Mouse (Mus musculus) midbrain, embryonic 12.5 days (tissue): ENCODE measurements around the gene Slc11a1. TPM values are rescaled to one million over a fixed set of nuclear protein-coding genes. Genes with fewer than 3 reads are reported as not detected.
"Not testable (repeated sequence)": the region's sequence is repeated elsewhere in the genome, so short reads cannot be mapped to it uniquely, and the experiment has no call there.

ENCODE experiments used
- ATAC-seq: fragments of 200-750 bp; cut with Nextera tagmentation; 2 replicates; pipeline ENCODE4 v1.8.0; 2017; ENCODE audit warnings: low read depth, moderate TSS enrichment, moderate library complexity; ENCODE audit not compliant: low FRiP score
- H3K27ac ChIP-seq: fragments of 300-500 bp; sonication (generic); replicated peaks from 2 replicates; pipeline ENCODE4 v1.5.1; 2016; ENCODE audit warnings: mild to moderate bottlenecking
- H3K27me3 ChIP-seq: fragments of 300-500 bp; sonication (generic); 2 replicates; pipeline ENCODE4 v1.6.1; 2016; ENCODE audit warnings: mild to moderate bottlenecking
- H3K36me3 ChIP-seq: fragments of 300-500 bp; sonication (generic); 2 replicates; pipeline ENCODE4 v1.6.1; 2016
- H3K4me1 ChIP-seq: fragments of 300-500 bp; sonication (generic); 2 replicates; pipeline ENCODE4 v1.6.1; 2016
- H3K4me2 ChIP-seq: fragments of 300-500 bp; sonication (generic); replicated peaks from 2 replicates; pipeline ENCODE4 v1.6.1; 2016; ENCODE audit warnings: mild to moderate bottlenecking, moderate library complexity
- H3K4me3 ChIP-seq: fragments of 300-500 bp; sonication (generic); 2 replicates; pipeline ENCODE4 v1.5.1; 2016; ENCODE audit warnings: mild to moderate bottlenecking
- H3K9ac ChIP-seq: fragments of 300-500 bp; sonication (generic); replicated peaks from 2 replicates; pipeline ENCODE4 v1.6.1; 2016; ENCODE audit warnings: mild to moderate bottlenecking, moderate library complexity
- H3K9me3 ChIP-seq: fragments of 300-500 bp; sonication (generic); 2 replicates; pipeline ENCODE4 v1.6.1; 2016; ENCODE audit warnings: mild to moderate bottlenecking
- WGBS: fragments of 180-500 bp; shearing (Covaris S2); methylation state at CpG from one replicate; pipeline ENCODE4 v1.1.7; 2016; 5-methylcytosine and 5-hydroxymethylcytosine counted together
- polyA plus RNA-seq: library from polyadenylated mRNA; unstranded; fragments of >200 nt; fragmentation: Nextera tagmentation; extraction: Ambion mirVana; gene quantifications from 2 replicates; pipeline ENCODE4 v1.2.1, GENCODE M21; 2016

Gene Slc11a1
- polyA plus RNA-seq, 1 experiment from 2014 or later = 2.4 TPM

- no peak overlapping the region for H3K9ac ChIP-seq
- 91% methylated on average over 9 of the region's 9 CpGs for WGBS
- no peak overlapping the region for H3K4me2 ChIP-seq
- H3K36me3 ChIP-seq = no peaks in the 10 kb centered on the region
- no peak for ATAC-seq
- H3K4me3 ChIP-seq = no peak overlapping the region
- H3K27ac ChIP-seq = no peak overlapping the region
- no peaks in the 10 kb centered on the region for H3K9me3 ChIP-seq
- H3K27me3 ChIP-seq = no peaks in the 10 kb centered on the region
- peaks cover 11% of the 10 kb centered on the region; the same call in 1 of the 2 replicates for H3K4me1 ChIP-seq
These were observed 35.1 kb upstream of the Slc11a1 start for GRCm38 (mm10) chr1:74339917-74340316.

- H3K27me3 ChIP-seq = no peaks in the 10 kb centered on the region
- peaks cover 11% of the 10 kb centered on the region; the same call in 1 of the 2 replicates for H3K4me1 ChIP-seq
- H3K9ac ChIP-seq = no peak overlapping the region
- ATAC-seq = no peak
- no peak overlapping the region for H3K27ac ChIP-seq
- WGBS = 93% methylated on average over 6 of the region's 6 CpGs
- H3K4me2 ChIP-seq = no peak overlapping the region
- H3K36me3 ChIP-seq = no peaks in the 10 kb centered on the region
- H3K9me3 ChIP-seq = no peaks in the 10 kb centered on the region
- no peak overlapping the region for H3K4me3 ChIP-seq
These were observed 34.6 kb upstream of the Slc11a1 start for GRCm38 (mm10) chr1:74340361-74340764.

- not testable (repeated sequence) for H3K9me3 ChIP-seq, H3K4me3 ChIP-seq, H3K27me3 ChIP-seq, H3K4me2 ChIP-seq, ATAC-seq, H3K36me3 ChIP-seq, H3K9ac ChIP-seq, H3K27ac ChIP-seq, H3K4me1 ChIP-seq
- 89% methylated on average over 4 of the region's 4 CpGs for WGBS
These were observed 34.0 kb upstream of the Slc11a1 start for GRCm38 (mm10) chr1:74340992-74341391.

- Histone ChIP-seq H3K4me3 (no peak overlapping the region), H3K9ac (no peak overlapping the region), H3K4me2 (no peak overlapping the region), H3K27me3 (no peaks in the 10 kb centered on the region), H3K9me3 (no peaks in the 10 kb centered on the region), H3K4me1 (peaks cover 9% of the 10 kb centered on the region; the same call in 1 of the 2 replicates), H3K36me3 (no peaks in the 10 kb centered on the region), H3K27ac (no peak overlapping the region)
- no peak for ATAC-seq
- WGBS = 89% methylated on average over 7 of the region's 7 CpGs
These were observed 33.1 kb upstream of the Slc11a1 start for GRCm38 (mm10) chr1:74341898-74342297.

- Histone ChIP-seq H3K4me1 (peaks cover 9% of the 10 kb centered on the region; the same call in 1 of the 2 replicates), H3K36me3 (0 out of 2 replicates have a peak, but pooled peaks cover under 1% of the 10 kb centered on the region), H3K9ac (no peak overlapping the region), H3K9me3 (no peaks in the 10 kb centered on the region), H3K4me3 (no peak overlapping the region), H3K4me2 (no peak overlapping the region), H3K27me3 (no peaks in the 10 kb centered on the region), H3K27ac (no peak overlapping the region)
- no peak for ATAC-seq
- WGBS = 93% methylated on average over 1 of the region's 1 CpGs
These were observed 32.7 kb upstream of the Slc11a1 start for GRCm38 (mm10) chr1:74342308-74342707.

- WGBS = 72% methylated on average over 5 of the region's 5 CpGs
- ATAC-seq = no peak
These were observed 31.8 kb upstream of the Slc11a1 start for GRCm38 (mm10) chr1:74343161-74343560.

GRCm38 (mm10) chr1:74344163-74344916 is 30.7 kb upstream of the Slc11a1 start:
- ATAC-seq = no peak
- no peak overlapping the region for H3K9ac ChIP-seq
- peaks cover 9% of the 10 kb centered on the region; the same call in 1 of the 2 replicates for H3K4me1 ChIP-seq
- no peaks in the 10 kb centered on the region for H3K9me3 ChIP-seq
- peaks cover 16% of the 10 kb centered on the region for H3K36me3 ChIP-seq
- 81% methylated on average over 11 of the region's 11 CpGs for WGBS
- no peak overlapping the region for H3K27ac ChIP-seq
- H3K4me3 ChIP-seq = no peak overlapping the region
- H3K27me3 ChIP-seq = no peaks in the 10 kb centered on the region
- H3K4me2 ChIP-seq = no peak overlapping the region

More at GRCm38 (mm10) chr1:74343161-74343560, 31.8 kb upstream of the Slc11a1 start:
- Histone ChIP-seq H3K4me1 (peaks cover 9% of the 10 kb centered on the region; the same call in 1 of the 2 replicates), H3K4me2 (no peak overlapping the region), H3K36me3 (0 out of 2 replicates have a peak, but pooled peaks cover 5% of the 10 kb centered on the region), H3K4me3 (no peak overlapping the region), H3K27me3 (no peaks in the 10 kb centered on the region), H3K9ac (no peak overlapping the region), H3K27ac (no peak overlapping the region), H3K9me3 (no peaks in the 10 kb centered on the region)

- no peak overlapping the region for H3K4me3 ChIP-seq
- H3K9ac ChIP-seq = no peak overlapping the region
- no peaks in the 10 kb centered on the region for H3K4me1 ChIP-seq
- no peaks in the 10 kb centered on the region for H3K27me3 ChIP-seq
- H3K27ac ChIP-seq = no peak overlapping the region
- peaks cover 46% of the 10 kb centered on the region for H3K36me3 ChIP-seq
- WGBS = 93% methylated on average over 13 of the region's 13 CpGs
- ATAC-seq = no peak
- no peak overlapping the region for H3K4me2 ChIP-seq
- H3K9me3 ChIP-seq = no peaks in the 10 kb centered on the region
These were observed 23.7 kb upstream of the Slc11a1 start for GRCm38 (mm10) chr1:74351185-74351769.

GRCm38 (mm10) chr1:74352532-74353096 is 22.4 kb upstream of the Slc11a1 start:
- Histone ChIP-seq H3K4me3 (no peak overlapping the region), H3K9me3 (no peaks in the 10 kb centered on the region), H3K9ac (no peak overlapping the region), H3K36me3 (peaks cover 43% of the 10 kb centered on the region), H3K4me2 (no peak overlapping the region), H3K27me3 (no peaks in the 10 kb centered on the region), H3K4me1 (no peaks in the 10 kb centered on the region), H3K27ac (no peak overlapping the region)
- 85% methylated on average over 5 of the region's 5 CpGs for WGBS
- ATAC-seq = no peak

- no peaks in the 10 kb centered on the region for H3K9me3 ChIP-seq
- peaks cover 36% of the 10 kb centered on the region for H3K36me3 ChIP-seq
- no peaks in the 10 kb centered on the region for H3K4me1 ChIP-seq
- H3K4me2 ChIP-seq = no peak overlapping the region
- no peak for ATAC-seq
- no peaks in the 10 kb centered on the region for H3K27me3 ChIP-seq
- H3K4me3 ChIP-seq = no peak overlapping the region
- H3K27ac ChIP-seq = no peak overlapping the region
- no peak overlapping the region for H3K9ac ChIP-seq
- 92% methylated on average over 9 of the region's 9 CpGs for WGBS
These were observed 21.4 kb upstream of the Slc11a1 start for GRCm38 (mm10) chr1:74353453-74354229.

- Histone ChIP-seq H3K4me2 (no peak overlapping the region), H3K27ac (no peak overlapping the region), H3K36me3 (0 out of 2 replicates have a peak, but pooled peaks cover 6% of the 10 kb centered on the region), H3K4me1 (no peaks in the 10 kb centered on the region), H3K9ac (no peak overlapping the region), H3K9me3 (no peaks in the 10 kb centered on the region), H3K4me3 (no peak overlapping the region), H3K27me3 (no peaks in the 10 kb centered on the region)
- no peak for ATAC-seq
These were observed 17.5 kb upstream of the Slc11a1 start for GRCm38 (mm10) chr1:74357531-74357930.
